Mouse (Mus musculus): ENCODE measurements at regions not wholly inside any gene's neighbourhood (a gene's known extent, or its start where the extent isn't known, plus 50 kb on each side); places are given as distances from the start of the nearest gene placed in this dataset.

DNA sequence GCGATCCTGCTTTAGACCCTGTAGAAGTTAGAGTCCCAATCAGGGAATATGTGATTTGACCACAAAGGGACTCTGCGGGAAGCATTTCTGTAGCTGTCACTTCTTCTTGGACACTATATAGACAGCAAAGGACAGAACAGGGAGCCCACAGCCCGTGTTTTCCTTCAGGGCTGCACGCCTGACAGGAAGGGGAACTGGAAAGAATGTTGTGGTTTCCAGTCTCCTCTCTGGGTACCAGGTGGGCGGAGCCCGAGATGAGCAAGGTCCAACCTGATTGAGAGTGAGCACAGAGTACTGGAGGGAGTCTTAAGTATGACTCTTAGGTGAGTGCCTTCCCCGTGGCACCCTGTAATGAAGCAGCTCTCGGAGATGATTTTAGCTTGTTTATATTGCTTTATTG lies 346.8 kb upstream of the Gm10131 start:
- H3K4me1 ChIP-seq (ENCODE audit: control insufficient read depth, insufficient read depth, low read length) = no peaks in the 10 kb centered on the region
- no peak overlapping the region for H3K4me3 ChIP-seq (ENCODE audit: insufficient read depth, low read length)
- TF ChIP-seq CTCF (IDR thresholded peaks at IDR 0.05; ENCODE audit: extremely low read depth, insufficient read depth, low read length) (no peak), POLR2A (IDR thresholded peaks at IDR 0.05; ENCODE audit: extremely low read depth, insufficient read depth, low read length) (no peak)
- H3K27ac ChIP-seq (ENCODE audit: insufficient read depth, low read length) = no peak overlapping the region

DNA sequence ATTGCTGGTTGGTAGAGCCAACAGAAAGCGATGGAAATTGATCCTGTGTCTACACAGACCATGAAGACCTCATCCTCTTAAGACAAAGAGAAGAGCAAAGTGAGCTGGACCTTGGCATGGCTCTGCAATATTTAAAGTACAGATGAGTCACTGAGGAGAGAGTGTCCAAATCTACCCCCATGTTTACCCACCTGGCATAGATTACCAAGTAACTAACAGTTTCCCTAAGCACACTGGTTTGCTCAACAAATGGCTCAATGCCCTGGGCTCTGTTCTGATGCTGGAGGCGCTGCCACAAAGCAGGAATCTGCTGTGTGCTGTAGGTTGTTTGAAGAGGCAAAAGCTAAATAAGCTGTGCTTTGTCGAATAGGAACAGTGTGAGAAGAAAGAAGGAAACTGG lies 345.0 kb upstream of the Gm10131 start:
- TF ChIP-seq POLR2A (IDR thresholded peaks at IDR 0.05; ENCODE audit: extremely low read depth, insufficient read depth, low read length) (no peak), CTCF (IDR thresholded peaks at IDR 0.05; ENCODE audit: extremely low read depth, insufficient read depth, low read length) (no peak)
- H3K4me1 ChIP-seq (ENCODE audit: control insufficient read depth, insufficient read depth, low read length) = no peaks in the 10 kb centered on the region
- no peak overlapping the region for H3K4me3 ChIP-seq (ENCODE audit: insufficient read depth, low read length)
- no peak overlapping the region for H3K27ac ChIP-seq (ENCODE audit: insufficient read depth, low read length)

- H3K27ac ChIP-seq (ENCODE audit: insufficient read depth, low read length) = no peak overlapping the region
- no peak for TF ChIP-seq CTCF (IDR thresholded peaks at IDR 0.05; ENCODE audit: extremely low read depth, insufficient read depth, low read length)
- no peak overlapping the region for H3K4me3 ChIP-seq (ENCODE audit: insufficient read depth, low read length)
- no peaks in the 10 kb centered on the region for H3K4me1 ChIP-seq (ENCODE audit: control insufficient read depth, insufficient read depth, low read length)
Measured at GRCm38 (mm10) chr8:34455376-34455775, 343.8 kb upstream of the Gm10131 start.

DNA sequence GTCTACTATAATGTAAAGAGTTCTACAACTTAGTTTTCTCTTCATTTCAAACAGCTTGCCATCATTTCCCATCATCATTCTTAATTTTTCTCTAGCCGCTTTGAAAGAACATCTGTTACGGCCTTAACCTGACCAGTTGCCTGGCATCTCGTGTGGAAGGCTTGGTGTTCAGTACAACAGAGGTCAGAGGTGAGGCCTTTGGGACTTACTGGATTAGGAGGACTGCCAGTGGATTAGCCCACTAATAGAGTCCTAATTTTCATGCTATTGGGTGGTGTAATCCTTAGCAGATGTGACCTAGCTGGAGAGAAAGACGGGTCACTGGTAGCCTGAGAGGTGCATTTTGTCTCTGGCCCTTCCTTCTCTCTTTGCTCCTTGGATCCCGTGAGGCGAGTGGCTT lies 341.3 kb upstream of the Gm10131 start:
- TF ChIP-seq POLR2A (IDR thresholded peaks at IDR 0.05; ENCODE audit: extremely low read depth, insufficient read depth, low read length) (no peak), CTCF (IDR thresholded peaks at IDR 0.05; ENCODE audit: extremely low read depth, insufficient read depth, low read length) (no peak)
- H3K27ac ChIP-seq (ENCODE audit: insufficient read depth, low read length) = no peak overlapping the region
- H3K4me3 ChIP-seq (ENCODE audit: insufficient read depth, low read length) = no peak overlapping the region
- H3K4me1 ChIP-seq (ENCODE audit: control insufficient read depth, insufficient read depth, low read length) = peaks cover 3% of the 10 kb centered on the region; the same call in 1 of the 2 replicates

- Histone ChIP-seq H3K27ac (ENCODE audit: insufficient read depth, low read length) (no peak overlapping the region), H3K4me3 (ENCODE audit: insufficient read depth, low read length) (no peak overlapping the region), H3K4me1 (ENCODE audit: control insufficient read depth, insufficient read depth, low read length) (peaks cover 3% of the 10 kb centered on the region; the same call in 1 of the 2 replicates)
- TF ChIP-seq CTCF (IDR thresholded peaks at IDR 0.05; ENCODE audit: extremely low read depth, insufficient read depth, low read length) = no peak
- TF ChIP-seq POLR2A (IDR thresholded peaks at IDR 0.05; ENCODE audit: extremely low read depth, insufficient read depth, low read length) = no peak
Measured at GRCm38 (mm10) chr8:34451211-34452000, 339.9 kb upstream of the Gm10131 start.

DNA sequence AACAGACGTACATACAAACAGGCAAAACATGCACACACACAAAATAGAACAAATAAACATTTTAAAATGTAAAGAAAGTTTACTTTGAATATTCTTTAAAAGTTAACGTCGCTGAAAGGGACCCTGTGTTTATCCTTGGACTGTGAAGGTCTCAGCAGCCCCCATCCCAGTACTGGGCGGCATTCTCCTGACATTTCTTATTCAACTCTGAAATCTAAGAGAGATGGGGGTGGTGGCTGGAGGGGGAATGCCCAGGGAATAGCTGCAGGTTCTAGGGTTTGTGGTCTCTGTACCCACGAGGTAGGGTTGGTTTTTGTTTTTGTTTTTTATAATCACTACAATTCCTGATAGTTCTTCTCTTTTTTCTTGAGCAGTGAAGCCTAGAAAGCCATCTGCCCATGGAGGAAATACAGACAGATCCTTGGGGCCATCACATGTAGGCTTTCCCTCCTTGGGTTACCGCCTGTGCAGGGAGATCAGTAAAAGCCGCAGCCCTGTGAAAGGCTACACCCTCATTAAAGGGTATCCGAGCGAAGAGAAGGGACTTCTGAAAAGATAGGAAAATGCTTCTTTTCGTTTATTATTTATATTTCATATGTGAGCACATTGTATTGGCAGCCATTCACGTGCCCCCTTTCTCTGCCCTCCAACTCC lies 338.0 kb upstream of the Gm10131 start:
- TF ChIP-seq POLR2A (IDR thresholded peaks at IDR 0.05; ENCODE audit: extremely low read depth, insufficient read depth, low read length) = no peak
- TF ChIP-seq CTCF (IDR thresholded peaks at IDR 0.05; ENCODE audit: extremely low read depth, insufficient read depth, low read length) = no peak
- H3K27ac ChIP-seq (ENCODE audit: insufficient read depth, low read length) = no peak overlapping the region

GRCm38 (mm10) chr8:34447880-34448830 lies 336.6 kb upstream of the Gm10131 start:
- TF ChIP-seq POLR2A (IDR thresholded peaks at IDR 0.05; ENCODE audit: extremely low read depth, insufficient read depth, low read length) = no peak
- H3K4me3 ChIP-seq (ENCODE audit: insufficient read depth, low read length) = no peak overlapping the region
- H3K4me1 ChIP-seq (ENCODE audit: control insufficient read depth, insufficient read depth, low read length) = peaks cover 3% of the 10 kb centered on the region; the same call in 1 of the 2 replicates
- H3K27ac ChIP-seq (ENCODE audit: insufficient read depth, low read length) = no peak overlapping the region

More for the DNA sequence above, 338.0 kb upstream of the Gm10131 start:
- Histone ChIP-seq H3K4me1 (ENCODE audit: control insufficient read depth, insufficient read depth, low read length) (peaks cover 3% of the 10 kb centered on the region; the same call in 1 of the 2 replicates), H3K4me3 (ENCODE audit: insufficient read depth, low read length) (no peak overlapping the region)

DNA sequence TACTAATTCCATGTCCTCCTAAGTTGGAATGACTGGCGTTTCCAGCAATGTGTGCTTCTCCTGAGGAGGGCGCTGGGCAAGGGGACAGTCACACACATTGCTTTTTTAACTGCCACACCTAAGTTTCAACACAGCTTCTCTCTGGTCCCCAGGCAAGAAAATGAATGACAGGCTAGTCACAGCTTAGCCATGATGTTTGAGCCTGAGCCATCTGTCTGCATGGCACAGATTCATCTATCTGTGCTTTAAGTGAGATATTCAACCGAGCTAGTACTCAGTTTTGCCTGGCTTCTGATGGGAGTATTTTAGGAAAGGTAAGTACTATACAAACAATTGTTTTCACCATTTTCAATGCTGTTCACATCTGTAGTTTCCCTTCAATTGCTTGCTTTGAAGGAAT lies 331.2 kb upstream of the Gm10131 start:
- no peak for TF ChIP-seq POLR2A (IDR thresholded peaks at IDR 0.05; ENCODE audit: extremely low read depth, insufficient read depth, low read length)
- TF ChIP-seq CTCF (IDR thresholded peaks at IDR 0.05; ENCODE audit: extremely low read depth, insufficient read depth, low read length) = no peak
- Histone ChIP-seq H3K27ac (ENCODE audit: insufficient read depth, low read length) (no peak overlapping the region), H3K4me1 (ENCODE audit: control insufficient read depth, insufficient read depth, low read length) (no peaks in the 10 kb centered on the region; the same call in 1 of the 2 replicates), H3K4me3 (ENCODE audit: insufficient read depth, low read length) (no peak overlapping the region)

- H3K4me1 ChIP-seq (ENCODE audit: control insufficient read depth, insufficient read depth, low read length) = no peaks in the 10 kb centered on the region
- no peak overlapping the region for H3K27ac ChIP-seq (ENCODE audit: insufficient read depth, low read length)
- no peak overlapping the region for H3K4me3 ChIP-seq (ENCODE audit: insufficient read depth, low read length)
- no peak for TF ChIP-seq CTCF (IDR thresholded peaks at IDR 0.05; ENCODE audit: extremely low read depth, insufficient read depth, low read length)
- no peak for TF ChIP-seq POLR2A (IDR thresholded peaks at IDR 0.05; ENCODE audit: extremely low read depth, insufficient read depth, low read length)
Measured at GRCm38 (mm10) chr8:34441756-34442155, 330.2 kb upstream of the Gm10131 start.

All from cortical plate, adult 2 months (tissue).